Mouse (Mus musculus): Measurements from ENCODE around the gene Notch2. TPM values are rescaled to one million over a fixed set of nuclear protein-coding genes. Genes with fewer than 3 reads are reported as not detected.
A peak's percentile ranks its signal among the peaks of the same experiment; 100 is the strongest.

The Notch2 gene
- total and polyA plus RNA-seq, 3 experiments, result 3.3 to 11.3 (median 11.1) TPM

- TF ChIP-seq USF1 (IDR thresholded peaks at IDR 0.05; ENCODE audit: low read depth, low read length) (no peak), UBTF (IDR thresholded peaks at IDR 0.05; ENCODE audit: low read depth, low read length) (no peak), ZKSCAN1 (IDR thresholded peaks at IDR 0.05; ENCODE audit: borderline replicate concordance, low read depth, low read length) (no peak), CTCF (conservative IDR thresholded peaks at IDR 0.05 in 1 of 2, IDR thresholded peaks at IDR 0.05 in 1 of 2; ENCODE audit: low read depth in 2 of 2, low read length in 2 of 2) (no peak), TCF12 (IDR thresholded peaks at IDR 0.05; ENCODE audit: low read depth, low read length) (no peak), SIN3A (IDR thresholded peaks at IDR 0.05; ENCODE audit: low read length) (no peak), POLR2A (IDR thresholded peaks at IDR 0.05; ENCODE audit: low read depth, low read length) (no peak), USF2 (conservative IDR thresholded peaks at IDR 0.05; ENCODE audit: low read depth, low read length) (no peak), POLR2AphosphoS2 (IDR thresholded peaks at IDR 0.05; ENCODE audit: low read depth, low read length) (no peak), ELF1 (IDR thresholded peaks at IDR 0.05; ENCODE audit: low read depth, low read length) (no peak), RAD21 (IDR thresholded peaks at IDR 0.05; ENCODE audit: low read depth, low read length) (no peak), ETS1 (conservative IDR thresholded peaks at IDR 0.05; ENCODE audit: low read depth, low read length) (no peak), NELFE (IDR thresholded peaks at IDR 0.05; ENCODE audit: low read depth, low read length) (no peak), BHLHE40 (IDR thresholded peaks at IDR 0.05; ENCODE audit: low read depth, low read length) (no peak), CHD1 (IDR thresholded peaks at IDR 0.05; ENCODE audit: low read depth, low read length) (no peak), GABPA (IDR thresholded peaks at IDR 0.05; ENCODE audit: insufficient replicate concordance, low read depth, low read length) (no peak), JUN (IDR thresholded peaks at IDR 0.05; ENCODE audit: insufficient read depth, low read depth, low read length) (no peak), MAZ (IDR thresholded peaks at IDR 0.05; ENCODE audit: low read depth, low read length) (no peak)
- H3K4me2 ChIP-seq (ENCODE audit: insufficient read depth, low read depth, poor library complexity, severe bottlenecking), result no peak overlapping the region
- no peak overlapping the region for H3K9ac ChIP-seq (ENCODE audit: insufficient read depth, low read depth)
- no peak overlapping the region for H3K4me3 ChIP-seq (replicated peaks in 1 of 3; ENCODE audit: low read depth in 2 of 3, low read length in 2 of 3, poor library complexity in 1 of 3)
- no peaks in the 10 kb centered on the region for H3K27me3 ChIP-seq (replicated peaks)
- dilution Hi-C loops (cut with MboI; ENCODE audit: extremely low pct_ligation_motif_present, extremely low pct_unique_long_range_greater_than_20kb, low sequenced_read_pairs) (no loop called here), in situ Hi-C loops (cut with MboI; ENCODE audit: low pct_ligation_motif_present, low pct_unique_long_range_greater_than_20kb, low sequenced_read_pairs) (no loop called here)
- DNase-seq (ENCODE audit: extremely low read depth), result no peak
- H3K27ac ChIP-seq (ENCODE audit: insufficient read depth, low read depth), result no peak overlapping the region
- H3K9me3 ChIP-seq (replicated peaks; ENCODE audit: low read length), result peaks cover 6% of the 10 kb centered on the region
- peaks cover 6 to 77% of the 10 kb centered on the region in 2 experiments for H3K4me1 ChIP-seq (ENCODE audit: control insufficient read depth in 1 of 2, insufficient read depth in 2 of 2)
- no peaks in the 10 kb centered on the region; the same call in 1 of the 2 replicates for H3K79me2 ChIP-seq (replicated peaks; ENCODE audit: control insufficient read depth, extremely low read depth, insufficient read depth, poor library complexity, severe bottlenecking)
- H3K36me3 ChIP-seq (replicated peaks in 1 of 2; ENCODE audit: control insufficient read depth in 1 of 2, insufficient read depth in 1 of 2, low read length in 1 of 2), result peaks cover 0 to 16% of the 10 kb centered on the region in 2 experiments
Measured at GRCm38 (mm10) chr3:98045465-98046148, 32.3 kb downstream of the Notch2 start.

- Histone ChIP-seq H3K4me2 (ENCODE audit: insufficient read depth, low read depth, poor library complexity, severe bottlenecking) (no peak overlapping the region), H3K27ac (ENCODE audit: insufficient read depth, low read depth) (no peak overlapping the region), H3K4me3 (replicated peaks in 1 of 3; ENCODE audit: low read depth in 2 of 3, low read length in 2 of 3, poor library complexity in 1 of 3) (no peak overlapping the region), H3K27me3 (replicated peaks) (no peaks in the 10 kb centered on the region), H3K79me2 (replicated peaks; ENCODE audit: control insufficient read depth, extremely low read depth, insufficient read depth, poor library complexity, severe bottlenecking) (no peaks in the 10 kb centered on the region), H3K4me1 (ENCODE audit: control insufficient read depth in 1 of 2, insufficient read depth in 2 of 2) (peaks cover 6 to 84% of the 10 kb centered on the region in 2 experiments), H3K9me3 (replicated peaks; ENCODE audit: low read length) (peaks cover 4% of the 10 kb centered on the region), H3K36me3 (replicated peaks in 1 of 2; ENCODE audit: control insufficient read depth in 1 of 2, insufficient read depth in 1 of 2, low read length in 1 of 2) (peaks cover 0 to 11% of the 10 kb centered on the region in 2 experiments), H3K9ac (ENCODE audit: insufficient read depth, low read depth) (no peak overlapping the region)
- TF ChIP-seq SIN3A (IDR thresholded peaks at IDR 0.05; ENCODE audit: low read length) (no peak), JUN (IDR thresholded peaks at IDR 0.05; ENCODE audit: insufficient read depth, low read depth, low read length) (no peak), EP300 (IDR thresholded peaks at IDR 0.05; ENCODE audit: low read length) (no peak), MXI1 (IDR thresholded peaks at IDR 0.05; ENCODE audit: low read depth, low read length) (no peak), IRF4 (IDR thresholded peaks at IDR 0.05; ENCODE audit: low read depth, low read length) (no peak), NELFE (IDR thresholded peaks at IDR 0.05; ENCODE audit: low read depth, low read length) (no peak), ETS1 (conservative IDR thresholded peaks at IDR 0.05; ENCODE audit: low read depth, low read length) (no peak), UBTF (IDR thresholded peaks at IDR 0.05; ENCODE audit: low read depth, low read length) (no peak), TCF12 (IDR thresholded peaks at IDR 0.05; ENCODE audit: low read depth, low read length) (no peak), TBP (conservative IDR thresholded peaks at IDR 0.05; ENCODE audit: low read depth, low read length) (no peak), ZC3H11A (IDR thresholded peaks at IDR 0.05; ENCODE audit: low read depth, low read length) (no peak)
- DNase-seq (ENCODE audit: extremely low read depth), result peak; percentile 23
- in situ Hi-C loops (cut with MboI; ENCODE audit: low pct_ligation_motif_present, low pct_unique_long_range_greater_than_20kb, low sequenced_read_pairs) (no loop called here), dilution Hi-C loops (cut with MboI; ENCODE audit: extremely low pct_ligation_motif_present, extremely low pct_unique_long_range_greater_than_20kb, low sequenced_read_pairs) (no loop called here)
Measured at GRCm38 (mm10) chr3:98046305-98046704, 33.0 kb downstream of the Notch2 start.

Data from CH12.LX (cell line).